Mouse (Mus musculus) thymus, postnatal 0 days (tissue): ENCODE data around the gene Kcnab1. TPM values are rescaled to one million over a fixed set of nuclear protein-coding genes. Genes with fewer than 3 reads are reported as not detected.

Experiments used
- DNase-seq: peaks from one replicate; pipeline ENCODE4 v3.0.0-alpha.2; 2015; ENCODE audit warnings: low spot score
- polyA plus RNA-seq: library from polyadenylated mRNA; unstranded; fragments of >200 nt; fragmentation: Nextera tagmentation; extraction: Ambion mirVana; gene quantifications from 2 replicates; pipeline ENCODE4 v1.2.1, GENCODE M21; 2015

The Kcnab1 gene
- polyA plus RNA-seq, 1 experiment from 2014 or later, result 0.96 TPM

- no peak for DNase-seq
Observed at GRCm38 (mm10) chr3:65302559-65302958, 193.4 kb downstream of the Kcnab1 start.

GRCm38 (mm10) chr3:65315837-65316236 is 206.7 kb downstream of the Kcnab1 start:
- DNase-seq, result no peak

DNA sequence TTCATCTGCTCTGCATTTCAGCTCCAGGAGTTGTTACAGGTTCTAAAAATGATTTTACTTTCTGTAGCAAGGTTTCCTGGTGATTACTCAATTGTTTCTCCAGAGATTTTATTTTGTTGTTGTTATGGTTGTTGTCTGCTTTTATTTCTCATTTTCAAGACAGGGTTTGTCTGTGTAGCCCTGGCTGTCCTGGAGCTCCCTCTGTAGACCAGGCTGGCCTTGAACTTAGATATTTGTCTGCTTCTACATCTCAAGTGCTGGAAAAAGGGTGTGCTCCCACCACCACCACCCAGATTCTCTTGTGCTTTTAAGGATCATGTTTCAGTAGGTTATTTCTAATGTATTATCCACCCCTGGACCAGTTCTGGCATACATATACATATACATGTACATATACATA is 207.6 kb downstream of the Kcnab1 start:
- no peak for DNase-seq

DNA sequence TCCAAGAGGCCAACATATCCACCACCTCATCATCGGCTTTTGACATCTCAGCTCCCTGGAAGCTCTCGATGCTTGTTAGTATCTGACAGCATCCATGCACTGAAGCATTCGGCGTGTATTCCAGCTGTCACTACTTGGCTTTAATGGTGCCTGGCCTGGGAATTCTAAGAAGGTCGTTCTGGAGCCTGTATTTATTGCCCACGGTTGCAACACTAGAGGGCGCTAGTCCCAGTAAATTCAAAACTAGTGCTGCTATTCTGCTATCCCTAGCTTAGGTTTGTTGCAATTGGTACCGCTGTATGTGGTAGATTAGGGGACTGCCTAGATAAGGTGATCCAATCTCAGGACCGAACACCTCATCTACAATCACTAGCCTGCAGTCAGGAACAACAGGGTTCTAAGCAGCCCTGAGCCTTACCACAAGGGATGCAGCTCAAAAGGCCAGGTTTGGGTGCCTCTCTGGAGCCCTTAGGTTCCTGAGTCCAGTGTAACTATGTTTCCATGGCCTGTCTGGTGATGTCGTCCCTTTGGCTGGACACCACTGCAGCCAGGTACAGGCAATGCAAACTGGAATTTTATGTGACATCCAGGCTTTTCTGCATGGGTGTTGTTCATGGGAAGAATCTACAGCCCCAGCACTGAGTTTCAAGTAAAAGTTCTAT is 208.8 kb downstream of the Kcnab1 start:
- peak; percentile 46 for DNase-seq

GRCm38 (mm10) chr3:65319248-65320008 is 210.2 kb downstream of the Kcnab1 start:
- no peak for DNase-seq

DNA sequence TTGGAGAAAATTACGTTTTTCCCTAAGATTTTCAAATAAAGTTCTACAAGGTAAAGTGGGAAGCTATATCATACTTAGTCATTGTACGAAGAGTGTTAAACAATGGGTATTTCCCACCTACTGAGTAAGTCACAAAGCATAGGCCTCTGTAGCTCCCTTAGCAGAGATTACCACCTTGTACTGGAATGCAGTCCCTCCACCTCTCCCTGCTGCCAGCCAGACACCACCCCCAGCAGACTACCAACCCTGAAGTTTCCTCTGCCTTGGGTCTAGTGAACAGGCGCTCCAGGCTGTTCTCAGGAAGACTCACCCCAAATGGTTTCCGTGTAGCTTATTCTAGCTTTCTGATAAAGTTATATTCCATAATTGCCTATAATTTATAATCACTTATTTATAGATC is 211.8 kb downstream of the Kcnab1 start:
- no peak for DNase-seq

GRCm38 (mm10) chr3:65321981-65322779 is 213.0 kb downstream of the Kcnab1 start:
- no peak for DNase-seq

DNA sequence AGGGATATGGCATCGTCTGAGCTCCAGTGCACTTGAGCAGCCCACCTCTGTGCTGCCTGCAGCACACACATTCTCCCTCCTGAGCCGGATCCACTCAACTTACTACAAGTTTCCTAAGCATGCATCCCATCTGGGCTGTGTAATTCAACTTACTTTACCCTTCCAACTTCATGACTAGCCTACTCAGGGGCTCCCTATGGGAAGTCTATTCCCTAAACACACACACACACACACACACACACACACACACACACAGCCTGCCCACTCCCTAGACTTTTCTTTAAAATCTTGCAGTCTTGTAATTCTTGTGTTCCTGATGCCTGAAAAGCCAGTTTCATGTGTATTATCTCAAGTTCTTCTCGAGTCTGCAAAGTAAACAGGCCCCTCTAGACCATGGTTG is 216.1 kb downstream of the Kcnab1 start:
- no peak for DNase-seq

- DNase-seq, result no peak
Observed at GRCm38 (mm10) chr3:65328814-65329213, 219.6 kb downstream of the Kcnab1 start.

DNA sequence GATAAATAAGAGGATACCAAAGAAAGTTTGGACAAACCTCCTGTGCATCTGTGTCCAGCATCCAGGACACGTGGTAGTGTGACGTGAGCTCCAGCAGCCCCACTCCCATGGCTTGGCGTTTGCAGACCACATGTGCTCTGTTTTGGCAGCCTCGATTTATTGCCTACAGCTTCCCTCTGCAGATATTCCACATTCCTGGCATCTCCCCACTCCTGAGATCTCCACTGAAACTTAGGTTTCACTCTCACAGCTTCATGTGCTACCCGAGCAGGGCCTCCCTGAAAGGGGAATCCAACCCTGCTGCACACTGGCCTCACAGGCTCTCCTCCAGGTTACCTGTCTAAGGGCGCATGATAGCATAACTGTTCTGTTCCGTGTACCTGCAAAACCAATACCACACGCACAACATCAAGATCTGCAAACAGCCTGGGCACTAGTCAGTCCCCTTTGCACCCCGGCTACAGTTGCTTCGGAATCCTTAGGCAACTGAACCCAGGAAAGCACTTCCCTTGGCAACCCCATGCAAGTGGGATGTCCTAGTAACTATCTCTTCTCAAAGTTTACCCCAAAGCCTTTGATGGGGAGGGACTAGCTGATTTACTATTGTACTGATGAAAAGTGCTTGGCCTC is 228.8 kb downstream of the Kcnab1 start:
- DNase-seq, result no peak

DNA sequence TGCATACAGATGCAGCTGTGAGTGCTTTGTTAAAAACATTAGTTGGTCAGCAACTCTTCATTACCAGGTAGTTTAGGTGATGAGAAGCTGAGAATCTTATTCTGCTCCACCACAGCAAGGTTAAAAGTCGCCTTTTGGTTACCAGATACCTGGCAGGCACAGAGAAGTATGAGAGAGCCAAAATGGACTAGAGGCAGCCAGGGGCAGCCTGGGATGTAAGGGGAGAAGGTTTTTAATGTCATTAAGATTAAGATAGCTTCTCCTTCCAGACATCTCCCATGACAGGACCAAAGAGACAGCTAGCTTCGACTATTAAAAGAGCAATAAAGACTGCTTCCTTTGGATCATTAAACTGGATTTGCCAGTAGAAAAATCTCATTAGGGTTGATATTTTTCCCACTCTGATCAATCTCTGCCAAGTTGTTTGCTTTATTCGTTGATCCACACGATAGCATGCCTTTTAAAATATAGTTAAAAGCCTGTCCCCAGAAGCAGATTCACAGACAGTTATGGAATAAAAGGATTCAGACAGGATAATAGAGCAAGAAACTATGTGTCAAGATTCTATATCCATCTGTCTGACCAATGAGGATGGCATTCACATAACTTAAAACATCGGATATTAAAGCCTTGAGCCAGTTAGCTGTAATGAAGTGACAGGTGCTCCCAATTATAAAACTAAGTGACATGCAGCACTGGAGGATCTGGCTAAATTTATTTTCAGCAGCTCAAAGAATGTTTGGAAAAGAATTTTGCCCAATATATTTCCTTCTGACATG is 231.2 kb downstream of the Kcnab1 start:
- no peak for DNase-seq

DNA sequence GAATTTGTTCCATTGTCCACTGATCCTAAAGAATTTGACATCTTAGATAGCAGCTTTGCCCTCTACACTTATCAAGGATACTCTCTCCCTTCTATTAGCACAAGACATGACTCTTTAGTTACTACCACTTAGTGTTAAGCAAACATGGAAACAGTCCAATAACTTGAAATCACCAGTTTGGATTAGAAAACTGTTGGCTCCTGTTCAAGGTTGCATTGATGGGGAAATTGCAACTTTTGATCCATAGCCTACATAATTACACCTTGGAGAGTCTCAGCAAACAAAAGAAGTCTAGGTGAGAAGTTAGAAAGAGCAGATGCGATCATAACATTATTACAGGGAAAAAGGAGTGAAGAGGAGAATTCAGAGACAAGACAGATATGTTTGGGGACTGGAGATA is 237.0 kb downstream of the Kcnab1 start:
- DNase-seq, result no peak

GRCm38 (mm10) chr3:65352278-65353127 is 243.3 kb downstream of the Kcnab1 start:
- DNase-seq, result peak; percentile 28

DNA sequence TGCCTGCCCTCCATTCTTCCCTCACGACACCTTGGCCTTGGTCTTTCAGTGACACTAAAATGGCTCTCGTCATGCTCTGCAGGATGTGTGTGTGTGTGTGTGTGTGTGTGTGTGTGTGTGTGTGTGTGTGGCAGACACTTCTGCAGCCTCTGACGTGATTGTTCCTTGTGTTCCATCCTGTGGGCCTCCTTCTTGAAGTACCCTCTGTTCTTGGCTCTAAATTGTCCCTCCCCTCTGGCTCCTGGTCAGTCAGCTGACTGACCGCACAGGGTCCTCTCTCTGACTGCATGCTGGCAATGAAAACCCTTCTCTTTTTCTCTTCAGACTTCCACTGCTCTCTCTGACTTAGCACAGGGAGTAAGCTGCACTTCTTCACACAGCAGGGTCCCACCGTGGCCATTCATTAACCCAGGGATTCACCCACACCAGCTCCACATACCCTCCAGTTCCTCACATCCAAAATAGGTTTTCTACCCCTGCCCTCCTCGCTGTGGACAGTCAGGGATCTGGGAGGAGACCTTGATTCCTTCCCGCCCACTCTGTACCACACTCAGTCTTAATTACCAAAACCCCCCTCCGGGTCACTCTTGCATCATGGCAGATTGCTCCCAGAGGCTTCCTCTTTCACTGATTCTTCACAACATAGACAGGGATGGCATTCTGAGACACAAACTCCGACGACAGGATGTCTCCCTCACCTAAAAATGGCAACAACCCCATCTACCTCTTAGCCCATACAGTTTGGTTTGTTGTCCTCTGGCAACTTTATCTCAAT is 244.3 kb downstream of the Kcnab1 start:
- DNase-seq, result no peak

- no peak for DNase-seq
Observed at GRCm38 (mm10) chr3:65355479-65355878, 246.3 kb downstream of the Kcnab1 start.

- no peak for DNase-seq
Observed at GRCm38 (mm10) chr3:65358275-65358674, 249.1 kb downstream of the Kcnab1 start.

- DNase-seq, result no peak
Observed at GRCm38 (mm10) chr3:65358841-65359240, 249.7 kb downstream of the Kcnab1 start.

DNA sequence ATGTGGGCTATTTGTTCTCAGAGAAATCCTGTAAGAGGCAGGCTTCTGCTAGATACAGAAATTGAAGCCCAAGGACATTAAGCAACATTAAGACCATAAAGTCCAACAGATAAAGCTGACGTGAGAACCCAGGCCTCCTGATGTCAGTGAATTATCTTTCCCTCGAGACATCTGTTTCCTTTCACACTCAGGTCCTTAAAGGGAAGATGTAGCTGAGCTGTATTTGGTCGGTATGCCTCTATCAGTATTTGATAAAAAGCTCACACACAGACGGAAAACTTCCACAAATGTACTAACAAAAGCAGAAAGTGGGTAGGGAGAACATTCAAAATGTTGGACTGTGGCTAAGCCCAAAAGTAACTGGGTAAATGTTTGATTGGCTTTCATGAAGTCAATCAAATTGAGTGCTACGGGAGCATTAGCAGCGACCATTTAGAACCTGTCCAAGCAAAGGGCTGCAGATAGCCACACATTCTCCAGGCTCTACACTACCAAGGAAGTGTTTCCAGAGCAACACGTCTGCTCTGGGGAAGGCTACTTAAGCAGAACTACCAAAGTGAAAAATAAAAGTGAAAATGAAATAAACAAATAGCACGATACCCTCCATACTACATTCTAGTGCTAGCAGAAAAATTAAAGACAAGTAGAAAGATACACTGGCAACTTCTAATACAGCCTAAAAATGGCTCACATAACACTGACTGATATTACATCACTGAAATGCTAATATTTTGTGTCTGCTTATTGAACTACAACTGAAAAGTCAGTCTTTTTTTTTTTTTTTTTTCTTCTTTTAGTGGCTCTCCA is 251.2 kb downstream of the Kcnab1 start:
- DNase-seq, result no peak
